Mouse (Mus musculus): ENCODE measurements around the gene AI481877.

AI481877 gene

DNA sequence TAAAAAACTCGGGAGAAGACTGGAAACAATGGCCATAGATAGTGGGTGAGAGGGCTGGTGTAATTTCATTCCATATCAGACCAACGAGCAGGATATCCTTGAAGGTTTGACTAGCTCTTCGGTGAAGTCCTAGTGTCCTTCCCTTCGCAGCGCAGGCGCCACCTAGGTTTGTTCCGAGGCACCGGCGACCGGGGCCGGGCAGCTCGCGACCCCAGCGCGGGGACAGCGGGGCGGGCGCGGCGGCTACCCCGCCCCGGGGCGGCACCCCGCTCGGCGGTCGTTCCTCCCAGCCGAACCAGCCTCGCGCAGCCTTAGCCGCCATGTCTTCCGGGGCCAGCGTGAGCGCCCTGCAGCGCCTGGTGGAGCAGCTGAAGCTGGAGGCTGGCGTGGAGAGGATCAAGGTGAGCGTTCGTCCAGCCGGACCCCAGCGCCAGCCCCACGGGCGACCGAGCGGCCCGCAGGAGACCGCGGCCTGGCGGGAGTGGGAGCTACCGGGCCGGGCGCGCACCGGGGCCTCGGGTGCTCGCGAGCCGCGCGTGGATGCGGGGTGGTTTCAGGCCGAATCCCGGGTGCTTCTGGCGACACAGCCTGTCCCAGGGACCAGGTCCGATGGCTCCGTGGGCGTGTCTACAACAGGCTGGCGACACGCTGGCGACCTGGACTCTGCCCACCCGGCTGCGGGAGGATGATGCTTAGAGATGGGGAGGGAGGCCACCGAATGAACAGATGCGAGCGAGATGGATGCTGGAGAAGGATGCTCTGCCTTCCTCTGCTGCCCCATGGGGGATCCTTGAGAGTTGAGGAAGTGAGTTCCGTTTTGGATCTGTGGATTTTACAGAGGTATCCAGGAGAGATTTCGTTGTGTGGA lies 103.6 kb downstream of the AI481877 start, which contains the start of gene Gng10:
Gng10 (plus strand) TSS at position 171 of the 868 bp plus-strand sequence.
- DNase-seq (ENCODE audit: low read depth) = peak; percentile 73

- no peak for DNase-seq (ENCODE audit: low read depth)
These were observed 104.4 kb downstream of the AI481877 start for GRCm38 (mm10) chr4:59034325-59034917.

- no peak for DNase-seq (ENCODE audit: low read depth)
These were observed 121.9 kb downstream of the AI481877 start for GRCm38 (mm10) chr4:59016922-59017321.

- DNase-seq (ENCODE audit: low read depth) = no peak
These were observed 123.6 kb downstream of the AI481877 start for GRCm38 (mm10) chr4:59015181-59015580.

DNA sequence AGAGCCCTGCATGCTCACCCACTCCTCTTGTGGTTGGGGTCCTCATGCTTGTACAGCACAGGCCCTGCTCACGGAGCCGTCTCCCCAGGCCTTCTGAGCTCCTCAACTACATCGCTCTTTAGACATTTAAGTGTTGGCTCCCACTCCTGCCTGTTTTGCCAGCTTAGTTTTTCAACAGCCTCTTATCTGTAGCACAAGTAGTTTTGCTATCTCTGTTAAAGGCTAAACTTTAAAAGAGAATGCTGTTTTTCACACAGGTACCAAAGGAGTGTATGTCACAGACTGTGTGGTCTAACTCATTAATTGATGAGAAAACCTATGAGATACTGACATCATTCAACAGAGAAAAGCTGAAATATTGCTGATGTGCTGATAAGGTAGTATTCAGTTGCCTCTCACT lies 127.3 kb downstream of the AI481877 start:
- no peak for DNase-seq (ENCODE audit: low read depth)

DNA sequence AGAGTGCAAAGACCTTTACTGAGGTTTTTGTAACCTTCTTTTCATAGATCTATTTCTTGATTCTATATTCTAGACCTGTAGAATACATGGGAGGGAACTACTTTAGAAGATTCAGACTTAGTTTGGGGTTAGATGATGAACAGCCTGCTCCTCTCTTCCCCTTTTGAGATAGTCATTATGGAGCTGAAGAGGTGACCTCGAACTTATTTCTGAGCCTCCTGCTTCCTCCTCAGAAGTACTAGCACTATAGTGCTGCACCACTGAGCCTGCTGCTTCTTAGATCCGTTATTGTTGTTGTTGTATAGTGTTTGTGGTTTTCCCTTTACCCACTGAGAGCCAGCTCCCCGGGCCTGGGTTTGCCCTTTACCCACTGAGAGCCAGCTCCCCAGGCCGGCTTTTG lies 129.1 kb downstream of the AI481877 start:
- DNase-seq (ENCODE audit: low read depth) = peak; percentile 21

- peak; percentile 65 for DNase-seq (ENCODE audit: low read depth)
These were observed 129.6 kb downstream of the AI481877 start for GRCm38 (mm10) chr4:59009186-59009585.

DNA sequence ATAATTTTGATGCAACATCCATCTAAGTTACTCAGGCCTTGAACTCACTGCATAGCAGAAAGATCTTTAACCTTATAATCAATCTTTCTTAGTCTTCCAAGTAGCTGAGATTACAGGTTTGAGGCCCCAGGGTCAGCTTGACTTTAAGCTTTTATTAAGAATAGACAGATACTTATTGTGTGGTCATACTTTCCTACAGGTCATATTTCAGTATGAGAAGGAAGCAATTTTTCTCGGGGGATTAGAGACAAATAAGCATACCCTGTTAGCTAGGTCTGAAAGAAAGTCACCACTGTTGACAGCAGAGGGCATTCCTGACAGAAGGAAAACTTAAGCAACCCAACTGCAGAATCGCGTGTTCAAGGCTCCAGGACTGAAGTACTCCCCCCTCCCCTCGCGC lies 130.8 kb downstream of the AI481877 start:
- no peak for DNase-seq (ENCODE audit: low read depth)

DNA sequence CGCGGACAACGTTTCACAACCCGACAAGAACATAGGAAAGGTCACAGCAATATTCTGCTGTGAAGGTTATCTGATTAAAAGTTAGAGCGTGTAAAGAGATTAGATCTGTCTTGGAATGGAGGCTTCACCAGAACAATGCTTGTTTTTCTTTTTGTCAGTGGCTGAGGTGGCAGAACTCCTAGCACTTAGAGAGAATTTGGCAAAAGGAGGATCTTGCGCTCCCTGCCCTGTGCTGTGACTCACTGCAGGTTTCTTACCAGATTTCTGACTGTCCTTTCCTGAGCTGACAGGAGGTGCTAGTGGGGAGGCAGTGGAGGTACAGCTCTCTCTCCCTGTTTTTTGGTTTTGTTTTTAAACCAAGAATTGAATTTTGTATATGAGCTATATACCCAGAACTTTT lies 131.8 kb downstream of the AI481877 start:
- no peak for DNase-seq (ENCODE audit: low read depth)

DNA sequence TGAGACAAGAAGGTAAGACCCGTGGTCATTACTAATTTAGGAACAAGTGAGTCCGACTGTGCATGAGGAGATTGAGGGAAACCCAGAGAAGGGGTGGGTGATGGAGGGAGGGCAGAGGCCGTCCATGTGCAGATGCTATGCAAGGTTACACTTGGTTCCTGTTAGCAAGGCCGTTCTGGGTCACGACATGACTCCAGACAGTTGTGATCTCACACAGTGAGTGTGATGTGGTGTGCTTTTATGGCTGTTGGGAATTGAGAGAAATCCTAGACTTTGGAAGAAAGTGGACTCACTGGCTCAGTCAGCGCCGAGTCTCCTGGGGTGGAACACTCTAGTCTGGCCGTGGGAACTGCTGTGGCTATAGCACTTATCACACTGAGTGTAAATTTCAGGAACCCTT lies 132.6 kb downstream of the AI481877 start:
- DNase-seq (ENCODE audit: low read depth) = no peak

GRCm38 (mm10) chr4:59003806-59004200 lies 135.0 kb downstream of the AI481877 start:
- no peak for DNase-seq (ENCODE audit: low read depth)

DNA sequence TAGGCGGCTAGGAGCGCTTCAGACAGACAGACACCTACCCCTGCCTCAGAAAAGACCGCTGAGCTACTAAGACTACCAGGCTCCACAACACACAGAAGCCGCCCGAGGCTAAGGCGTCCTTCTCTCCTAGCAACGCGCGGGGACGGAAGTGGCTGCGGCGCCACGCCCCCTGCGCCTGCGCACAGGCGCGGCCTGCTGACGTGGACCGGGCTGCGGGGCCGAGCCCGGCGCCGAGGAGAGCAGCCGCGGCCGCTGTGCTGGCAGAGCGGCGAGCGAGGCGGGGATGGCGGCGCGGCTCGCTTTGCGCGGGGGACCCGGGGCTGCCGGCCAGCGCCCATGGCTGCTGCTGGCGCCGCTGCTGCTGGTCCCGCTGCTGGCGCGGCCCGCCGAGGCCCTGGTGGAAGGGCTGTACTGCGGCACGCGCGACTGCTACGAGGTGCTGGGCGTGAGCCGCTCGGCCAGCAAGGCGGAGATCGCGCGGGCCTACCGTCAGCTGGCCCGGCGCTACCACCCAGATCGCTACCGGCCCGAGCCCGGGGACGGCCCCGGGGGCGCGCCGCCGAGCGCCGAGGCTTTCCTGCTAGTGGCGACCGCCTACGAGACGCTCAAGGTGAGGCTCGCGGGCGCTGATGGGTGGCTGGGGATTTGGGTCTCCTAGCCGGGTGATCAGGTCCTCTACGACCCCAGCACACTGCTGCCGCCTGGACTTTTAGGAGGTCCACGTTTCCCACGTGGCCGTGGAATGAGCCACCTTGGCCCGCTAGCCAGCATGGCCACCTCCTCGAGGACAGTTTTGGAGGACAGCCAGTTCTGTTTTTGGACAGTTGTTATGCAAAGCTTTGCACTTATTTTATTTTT lies 135.6 kb downstream of the AI481877 start, which contains the start of gene Gm20503:
Gm20503 (plus strand) TSS at position 263 of the 858 bp plus-strand sequence.
- DNase-seq (ENCODE audit: low read depth) = peak; percentile 96

DNA sequence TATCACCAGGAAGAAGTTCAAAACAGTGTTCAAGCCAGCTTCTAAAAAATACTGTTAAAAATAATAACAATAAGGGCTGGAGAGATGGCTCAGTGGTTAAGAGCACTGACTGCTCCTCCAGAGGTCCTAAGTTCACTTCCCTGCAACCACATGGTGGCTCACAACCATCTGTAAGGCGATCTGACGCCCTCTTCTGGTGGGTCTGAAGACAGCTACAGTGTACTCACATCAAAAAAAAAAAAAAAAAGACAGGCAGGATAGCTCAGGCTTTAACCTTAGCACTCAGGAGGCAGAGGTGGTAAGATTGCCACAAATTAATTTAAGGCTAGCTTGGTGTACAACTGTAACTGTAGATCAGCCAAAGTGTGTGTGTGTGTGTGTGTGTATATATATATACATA lies 138.2 kb downstream of the AI481877 start:
- peak; percentile 87 for DNase-seq (ENCODE audit: low read depth)

GRCm38 (mm10) chr4:58999686-59000085 lies 139.1 kb downstream of the AI481877 start:
- DNase-seq (ENCODE audit: low read depth) = peak; percentile 87

DNA sequence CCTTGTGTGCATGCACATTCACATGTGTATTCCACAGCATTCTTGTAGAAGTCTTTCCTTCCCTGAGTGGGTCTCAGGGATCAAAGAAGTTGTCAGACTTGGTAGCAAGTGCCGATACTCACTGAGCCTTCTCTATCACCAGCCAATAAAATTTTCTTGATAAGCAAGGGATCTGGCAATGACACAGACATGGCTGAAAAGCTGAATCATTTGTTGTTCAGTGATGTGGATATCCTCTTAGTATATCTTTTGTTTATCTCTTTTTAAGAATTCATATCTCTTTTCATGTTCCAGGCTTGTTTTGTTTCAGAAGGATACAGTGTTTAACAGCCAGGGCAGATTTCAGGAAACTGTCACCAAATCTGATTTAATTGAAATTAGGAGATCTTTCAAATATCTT lies 140.1 kb downstream of the AI481877 start:
- DNase-seq (ENCODE audit: low read depth) = no peak

DNA sequence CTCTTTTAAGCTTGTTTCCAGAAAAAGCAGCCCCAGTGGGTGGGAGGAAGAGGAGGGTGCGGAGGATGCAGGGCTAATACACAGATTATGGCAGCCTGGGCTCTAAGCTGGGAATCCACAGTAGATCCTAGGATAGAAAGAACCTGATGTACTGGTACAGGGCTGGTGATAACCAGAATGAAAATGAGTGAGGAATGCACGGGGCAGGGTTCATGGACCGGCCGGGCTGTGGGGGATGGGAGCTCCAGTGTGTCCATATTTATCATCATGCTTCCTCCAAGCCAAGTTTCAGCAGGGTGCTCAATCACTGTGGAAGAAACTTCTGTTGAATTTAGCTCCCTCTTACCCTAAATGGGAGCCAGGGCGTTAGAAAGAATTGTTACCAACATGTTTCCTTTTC lies 141.7 kb downstream of the AI481877 start:
- DNase-seq (ENCODE audit: low read depth) = no peak

DNA sequence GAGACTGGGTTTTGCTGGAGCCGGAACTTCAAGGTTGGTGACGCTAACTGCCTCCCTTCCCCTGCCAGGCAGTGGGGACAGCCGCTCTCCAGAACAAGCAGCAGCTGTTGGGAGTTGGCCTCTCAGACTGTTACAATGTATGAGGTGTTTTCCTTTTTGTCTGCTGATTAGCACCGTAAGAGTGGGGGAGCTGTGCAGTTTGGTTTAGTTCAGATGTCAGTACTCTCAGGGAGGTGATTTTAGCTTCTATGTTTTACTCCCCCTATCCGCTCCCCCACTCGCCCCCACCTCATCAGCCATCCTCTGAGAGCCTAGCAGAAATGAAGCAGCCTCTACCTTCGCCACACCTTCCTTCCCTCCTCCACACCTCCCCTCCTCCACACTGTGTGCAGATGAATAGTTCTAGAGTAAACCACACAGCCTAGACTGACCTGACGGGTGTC lies 143.5 kb downstream of the AI481877 start:
- no peak for DNase-seq (ENCODE audit: low read depth)

- DNase-seq (ENCODE audit: low read depth) = no peak
These were observed 144.0 kb downstream of the AI481877 start, which contains the start of gene Dnajc25 for GRCm38 (mm10) chr4:58994762-58995161. Gene Dnajc25, plus strand, starts transcription at chr4:58995062.

Data from naive thymus-derived CD4-positive, alpha-beta T cell, adult 2 months (primary cell).